Mouse (Mus musculus) cerebellum, postnatal 14 days (tissue): ENCODE measurements around the gene Sncb.

Experiments used
- DNase-seq, 2 experiments: peaks; one replicate each; pipeline ENCODE4 v3.0.0; 2021; ENCODE audit warnings: mixed read lengths in 2 of 2

Gene Sncb

GRCm38 (mm10) chr13:54766192-54766768 lies at the start of gene Sncb:
Gene Sncb, minus strand, starts transcription at chr13:54766595.
- DNase-seq: peak; percentile 92

- DNase-seq: no peak
Measured at GRCm38 (mm10) chr13:54813381-54813780, 47.0 kb upstream of the Sncb start.

DNA sequence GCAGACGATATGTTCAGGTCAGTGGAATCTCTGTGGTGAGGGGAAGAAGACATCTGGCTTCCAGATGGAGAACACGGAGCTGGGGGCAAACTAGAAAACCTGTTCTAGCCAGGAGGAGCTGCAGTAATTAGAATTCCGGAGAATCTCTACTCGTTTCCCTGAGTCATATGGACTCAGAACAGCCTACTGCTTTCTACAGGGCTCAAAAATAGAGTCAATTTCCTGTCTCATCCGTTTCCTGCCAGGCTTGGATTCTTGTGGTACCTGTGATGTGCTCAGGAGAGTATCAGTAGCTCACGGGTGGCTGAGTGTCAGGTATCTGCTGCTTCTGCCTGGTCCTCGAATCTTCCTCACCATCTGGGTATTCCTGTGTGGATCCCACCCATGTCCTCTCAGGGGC lies 45.1 kb upstream of the Sncb start:
- no peak for DNase-seq

DNA sequence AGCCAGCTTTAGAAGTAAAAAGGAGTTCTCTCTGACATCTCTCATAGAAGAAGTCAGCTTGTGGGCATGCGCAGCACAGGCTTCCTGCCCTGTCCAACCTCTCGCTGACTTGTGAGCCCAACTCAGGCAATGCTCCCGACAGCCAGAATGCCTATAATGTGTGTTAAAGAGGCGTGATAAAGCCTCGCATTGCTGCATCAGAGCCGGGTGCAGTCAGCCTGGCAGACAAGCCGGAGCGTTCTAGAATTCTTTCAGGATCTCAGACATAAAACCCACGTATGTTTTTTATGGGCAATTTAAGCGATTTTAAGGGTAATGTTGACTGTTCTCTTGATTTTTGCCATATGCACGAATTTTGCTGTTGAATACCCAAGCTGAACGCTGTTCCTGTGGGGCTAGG lies 41.7 kb upstream of the Sncb start:
- no peak for DNase-seq

DNA sequence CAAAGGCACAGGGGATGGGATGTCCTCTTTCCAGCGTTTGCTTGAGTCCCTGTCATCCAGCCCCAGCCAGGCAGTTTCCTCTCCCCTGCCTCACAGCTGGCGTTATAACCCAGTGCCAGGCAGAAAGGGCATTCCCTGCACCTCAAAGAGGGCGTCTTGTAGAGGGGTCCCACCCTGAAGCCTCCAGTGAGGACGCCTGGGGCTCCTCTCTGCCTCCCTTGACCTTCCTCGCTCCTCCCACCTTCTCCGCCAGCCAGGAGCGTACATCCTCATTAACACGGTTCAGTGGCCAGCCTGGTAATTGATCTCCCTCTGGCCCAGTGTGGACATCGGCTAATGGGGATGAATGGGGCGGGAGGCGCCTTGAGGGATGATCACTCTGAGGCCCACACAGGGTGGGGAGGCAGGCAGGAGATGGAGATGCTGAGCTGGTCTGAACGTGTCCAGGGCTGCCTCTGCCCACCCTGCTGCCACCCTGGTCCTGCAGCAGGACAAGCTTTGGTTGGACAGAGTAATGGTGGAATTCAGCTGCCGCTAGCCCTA lies 40.1 kb upstream of the Sncb start:
- no peak for DNase-seq

DNA sequence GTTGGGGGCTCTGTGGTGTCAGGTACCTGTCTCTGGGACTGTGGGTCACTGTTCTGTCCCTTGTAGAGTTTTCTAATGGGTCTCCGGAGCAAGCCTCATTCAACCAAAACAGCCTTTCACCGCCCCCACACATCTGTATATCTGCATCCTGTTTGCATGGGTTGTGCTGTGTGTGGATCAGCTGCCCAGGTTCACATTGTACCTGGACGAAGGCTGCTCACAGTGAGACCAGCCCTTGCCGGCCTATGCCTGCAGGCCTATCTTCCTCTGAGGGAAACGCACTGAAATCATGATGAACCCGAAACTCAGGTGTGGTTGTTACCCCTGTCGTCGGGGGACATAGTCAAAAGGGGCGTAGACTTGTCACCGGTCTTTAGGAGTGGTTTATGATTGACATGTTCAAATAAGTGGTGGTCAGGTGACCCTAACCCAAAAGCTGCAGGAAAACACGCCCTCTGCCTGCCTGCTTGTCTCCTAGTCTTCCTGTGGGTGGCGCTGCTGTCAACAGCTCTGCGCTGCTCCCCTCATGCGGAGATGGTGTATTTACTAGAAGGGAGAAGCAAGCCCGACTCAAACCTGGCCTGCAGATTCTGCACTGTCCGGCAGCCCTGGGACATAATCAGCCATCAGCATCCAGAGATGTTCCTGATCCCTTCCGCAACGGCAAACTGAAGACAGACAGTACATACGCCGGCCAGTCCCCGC lies 38.9 kb upstream of the Sncb start:
- DNase-seq: peak; percentile 80 to 87

GRCm38 (mm10) chr13:54803010-54803409 lies 36.6 kb upstream of the Sncb start:
- peak in 1 of 2 experiments; percentile 47 for DNase-seq

DNA sequence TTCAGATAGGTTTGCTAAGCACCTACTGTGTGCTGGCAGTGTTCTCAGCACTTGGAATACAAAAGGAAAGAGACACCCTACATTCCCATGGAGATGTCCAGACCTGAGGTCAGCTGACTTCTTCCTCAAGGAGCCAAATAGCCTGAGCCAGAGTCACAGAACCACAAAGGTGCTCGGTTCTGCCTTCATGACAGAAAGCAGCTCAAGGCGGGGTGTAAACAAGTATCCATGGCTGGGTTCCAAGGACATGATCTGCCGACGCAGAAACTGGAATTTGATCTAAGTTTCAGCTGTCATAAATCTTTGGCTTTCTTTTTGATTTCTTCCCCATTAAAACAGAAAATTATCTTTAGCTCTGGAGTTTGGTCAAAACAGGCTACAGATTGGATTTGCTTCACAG lies 33.8 kb upstream of the Sncb start:
- no peak for DNase-seq

DNA sequence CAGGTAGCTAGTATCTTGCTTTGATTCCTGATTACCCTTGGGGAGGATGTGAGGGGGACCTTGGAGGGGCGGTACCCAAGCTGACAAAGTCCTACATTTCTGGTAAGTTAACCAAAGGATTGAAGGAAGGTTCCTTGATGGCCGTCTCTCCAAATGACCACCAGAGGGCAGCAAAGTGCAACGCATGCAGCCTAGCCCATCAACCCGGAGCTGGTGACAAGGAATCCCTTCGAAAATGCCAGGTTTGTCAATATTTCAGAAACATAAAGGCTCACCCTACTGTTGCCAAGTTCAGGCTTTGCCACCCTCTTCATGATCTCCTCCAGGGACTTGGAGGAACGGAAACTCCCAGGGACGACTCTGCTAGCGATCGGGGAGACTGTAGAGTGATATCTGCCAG lies 33.3 kb upstream of the Sncb start:
- DNase-seq: peak; percentile 92

GRCm38 (mm10) chr13:54798740-54799139 lies 32.3 kb upstream of the Sncb start:
- DNase-seq: no peak

DNA sequence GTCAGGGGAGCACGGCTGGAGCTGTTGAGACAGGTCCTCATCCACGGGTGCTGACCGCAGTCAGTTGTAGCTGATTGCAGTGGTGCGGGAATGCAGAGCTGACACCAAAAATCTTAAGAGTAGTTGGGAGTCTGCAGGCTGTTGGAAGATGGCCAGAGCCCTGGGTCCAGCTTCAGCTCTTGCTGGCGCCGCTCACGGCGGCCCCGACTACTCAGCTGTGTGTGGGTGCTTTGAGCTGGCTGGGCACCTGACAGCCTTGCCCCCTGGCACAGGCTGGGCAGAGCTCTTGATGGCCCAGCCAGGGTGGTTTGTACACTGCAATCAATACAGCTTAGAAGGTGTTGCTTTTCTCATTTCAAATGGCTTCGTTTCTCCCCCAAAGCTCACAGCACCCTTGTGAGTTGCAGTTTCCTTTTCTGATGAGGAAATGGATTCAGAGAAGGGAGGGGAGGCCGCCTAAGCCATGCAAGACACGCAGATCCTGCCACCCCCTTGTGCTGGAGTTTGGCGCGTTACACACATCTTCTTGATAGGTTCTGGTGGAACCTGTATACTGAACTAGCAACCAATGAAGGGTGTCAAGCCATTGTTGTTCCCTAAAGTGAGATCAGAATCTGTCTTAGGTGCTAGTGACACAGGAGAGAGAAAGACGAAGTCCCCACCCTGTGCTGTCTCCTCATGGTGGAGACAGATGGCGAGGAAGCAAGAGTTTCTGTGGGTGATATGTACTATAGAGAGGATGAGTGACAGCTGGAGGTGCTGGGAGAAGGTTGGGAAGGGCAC lies 31.7 kb upstream of the Sncb start:
- DNase-seq: peak in 1 of 2 experiments; percentile 31

GRCm38 (mm10) chr13:54797356-54797755 lies 31.0 kb upstream of the Sncb start:
- peak; percentile 70 to 73 for DNase-seq

- no peak for DNase-seq
Measured at GRCm38 (mm10) chr13:54794843-54795242, 28.4 kb upstream of the Sncb start.

DNA sequence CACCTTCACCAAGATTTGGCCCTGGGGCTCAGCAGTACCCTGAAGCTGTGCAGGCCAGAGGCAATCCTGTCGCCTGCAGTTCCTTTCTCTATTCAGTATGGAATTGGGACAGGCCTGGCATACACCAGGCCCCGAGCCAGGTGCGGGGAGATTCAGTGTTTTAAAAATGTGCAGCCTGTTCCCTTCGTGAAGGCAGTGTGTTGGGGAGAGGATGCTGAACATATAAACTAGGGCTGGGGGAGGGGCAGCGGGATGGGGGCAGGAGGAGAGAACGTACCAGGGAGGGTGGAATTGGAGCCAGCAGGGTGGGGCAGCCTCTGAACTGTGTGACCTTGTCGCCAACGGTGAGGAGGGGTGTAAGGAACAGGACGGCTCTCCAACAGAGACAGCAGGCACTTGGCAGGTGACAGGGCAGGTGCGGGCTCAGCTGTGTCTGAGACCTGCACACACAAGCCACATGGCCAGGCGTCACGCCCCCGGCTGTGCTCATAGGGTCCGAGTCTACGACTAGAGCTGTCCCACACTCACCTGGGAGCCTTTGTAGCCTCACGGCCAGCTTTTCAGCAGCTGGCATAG lies 27.7 kb upstream of the Sncb start:
- DNase-seq: no peak

DNA sequence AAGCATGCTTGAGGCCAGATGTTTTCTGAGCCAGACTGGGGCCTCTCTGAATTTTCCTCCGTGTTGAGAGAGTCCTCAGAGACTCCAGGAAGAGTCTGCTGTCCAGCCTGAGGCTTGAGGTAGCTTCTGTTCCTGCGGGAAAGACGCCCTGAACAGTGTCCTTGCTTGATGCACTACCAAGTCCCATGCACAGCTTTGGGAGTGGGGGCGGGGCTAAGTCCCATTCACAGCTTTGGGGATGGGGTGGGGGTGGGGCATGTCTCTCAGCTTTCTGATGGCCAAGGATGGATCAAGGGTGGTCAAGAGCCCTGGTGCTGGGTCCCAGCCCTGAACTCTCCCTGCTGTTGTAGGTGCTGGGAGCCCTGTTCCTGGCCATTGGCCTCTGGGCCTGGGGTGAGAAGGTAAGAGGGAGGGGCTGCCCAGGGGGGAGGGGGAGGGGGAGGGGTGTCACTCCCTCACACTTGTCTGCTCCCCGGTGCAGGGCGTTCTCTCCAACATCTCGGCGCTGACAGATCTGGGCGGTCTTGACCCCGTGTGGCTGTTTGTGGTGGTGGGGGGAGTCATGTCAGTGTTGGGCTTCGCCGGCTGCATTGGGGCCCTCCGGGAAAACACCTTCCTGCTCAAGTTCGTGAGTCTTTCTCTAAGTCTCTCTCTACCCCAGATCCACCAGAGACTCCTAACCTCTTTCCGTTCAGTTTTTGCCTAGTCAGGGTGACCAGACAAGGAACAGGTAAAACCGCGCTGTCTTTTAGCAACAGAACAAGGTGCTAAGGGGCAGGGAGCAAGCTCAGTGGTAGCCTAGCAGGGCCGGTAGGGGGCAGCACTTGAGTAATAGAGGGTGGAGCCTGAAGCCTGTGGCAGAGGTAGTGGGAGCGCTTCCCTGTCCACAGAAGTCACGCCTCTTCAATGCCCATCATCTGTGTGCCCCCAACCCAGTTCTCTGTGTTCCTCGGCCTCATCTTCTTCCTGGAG lies 26.1 kb upstream of the Sncb start:
- DNase-seq: peak; percentile 53 to 83

GRCm38 (mm10) chr13:54789561-54790397 lies 23.4 kb upstream of the Sncb start:
- peak; percentile 78 to 79 for DNase-seq

DNA sequence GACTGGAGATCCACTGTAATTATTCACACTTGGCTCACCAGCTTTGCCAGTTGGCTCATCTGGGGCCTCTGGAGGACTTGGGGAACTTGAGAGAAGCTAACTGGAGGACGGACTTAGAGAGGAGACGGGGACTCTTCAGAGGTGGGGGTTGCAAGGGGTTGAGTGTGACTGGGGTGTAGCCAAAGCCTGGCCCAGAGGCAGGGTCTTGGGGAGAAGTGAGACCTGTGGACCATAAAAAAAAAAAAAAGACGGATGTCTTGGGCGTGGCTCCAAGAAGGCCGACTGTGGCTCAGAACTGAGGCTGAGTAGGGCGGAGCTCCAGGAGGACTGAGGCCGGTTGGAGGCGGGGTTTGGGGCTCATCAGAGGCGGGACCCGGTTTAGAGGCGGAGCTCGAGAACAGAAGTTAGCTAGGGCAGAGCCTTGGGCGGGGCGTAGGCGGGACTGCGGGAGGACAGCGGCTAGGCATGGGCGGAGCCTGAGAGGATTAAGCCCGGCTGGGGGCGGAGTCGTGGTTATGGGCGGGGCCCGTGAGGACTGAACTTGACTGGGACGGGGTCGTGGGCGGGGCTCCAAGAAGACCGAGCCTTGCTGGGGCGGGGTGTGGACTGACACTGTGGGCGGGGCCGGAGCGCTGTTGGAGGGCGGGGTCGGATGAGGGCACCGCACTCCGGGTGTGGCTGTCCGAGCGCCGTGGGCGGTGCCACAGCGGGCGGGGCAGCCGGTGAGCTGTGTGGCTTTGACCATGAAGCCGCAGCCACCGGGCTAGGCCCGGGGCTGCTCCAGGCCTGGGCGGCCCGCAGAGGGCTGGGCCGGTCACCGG lies 22.6 kb upstream of the Sncb start, which contains the start of gene Tspan17:
Tspan17 (plus strand) TSS at position 638 of the 821 bp plus-strand sequence.
- DNase-seq: peak; percentile 93 to 96

GRCm38 (mm10) chr13:54787591-54787990 lies 21.2 kb upstream of the Sncb start:
- DNase-seq: peak in 1 of 2 experiments; percentile 29

DNA sequence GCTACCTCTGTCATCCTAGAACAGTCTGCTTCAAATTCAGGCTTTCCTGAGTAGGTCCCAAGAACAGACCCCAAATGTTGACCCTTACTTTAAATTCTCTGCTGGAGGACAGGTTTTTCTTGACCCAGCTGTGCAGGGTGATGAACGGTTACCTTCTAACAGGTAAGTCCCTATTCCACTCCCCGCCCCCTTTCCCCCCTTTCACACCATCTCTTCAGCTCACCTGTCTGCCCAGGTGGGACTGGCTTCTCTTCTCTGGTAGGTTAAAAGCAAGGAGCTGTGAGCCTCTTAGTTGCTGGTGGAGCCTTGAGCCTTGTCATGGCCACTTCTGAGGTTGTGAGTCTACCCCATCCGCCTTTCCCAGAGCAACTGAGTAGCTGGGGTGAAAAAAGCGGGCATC lies 17.3 kb upstream of the Sncb start, which contains the start of gene Eif4e1b:
Eif4e1b (plus strand) TSS at position 301 of the 400 bp plus-strand sequence.
- no peak for DNase-seq

DNA sequence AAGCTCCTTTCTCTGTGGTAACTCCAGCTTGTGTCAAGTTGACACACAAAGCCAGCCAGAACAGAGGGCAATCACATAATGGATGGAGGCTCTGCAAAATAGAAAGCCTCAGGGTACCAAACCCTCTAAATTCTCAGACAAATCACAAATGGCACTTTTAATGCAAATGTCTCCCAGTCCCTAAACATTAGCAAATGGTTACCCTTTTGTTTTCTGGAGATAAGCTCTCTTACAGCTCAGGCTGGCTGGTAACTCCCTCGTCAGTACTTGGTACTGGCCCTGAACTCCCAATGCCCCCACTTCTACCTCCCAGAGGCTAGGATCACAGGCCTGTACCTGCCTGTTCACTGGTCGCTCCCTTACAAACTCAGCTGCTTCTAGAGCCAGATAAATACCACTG lies 16.8 kb upstream of the Sncb start:
- DNase-seq: no peak
